Mouse (Mus musculus): ENCODE measurements around the gene Smco1.
"Not testable (repeated sequence)": the region's sequence is repeated elsewhere in the genome, so short reads cannot be mapped to it uniquely, and the experiment has no call there.

Gene Smco1

DNA sequence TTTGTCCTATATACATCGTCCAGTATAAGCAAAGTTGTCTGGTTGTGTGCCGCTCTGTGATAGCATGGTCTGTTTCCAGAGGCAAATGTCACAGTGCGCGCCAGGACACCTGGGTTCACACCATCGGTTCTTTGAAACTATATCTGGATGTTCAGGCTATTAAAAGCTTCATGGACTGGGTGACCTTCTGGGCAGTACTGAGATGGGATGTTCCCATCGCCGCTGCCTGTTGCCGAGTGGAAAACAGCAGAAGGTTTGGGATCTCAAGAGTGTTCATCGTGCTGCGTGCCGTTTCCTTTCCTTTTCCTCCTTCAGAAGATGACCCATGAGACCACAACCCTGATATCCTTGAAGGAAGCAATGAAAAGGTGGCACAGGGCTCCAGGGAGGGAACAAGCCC is at the start of gene Smco1:
Smco1 (plus strand) TSS at position 178 of the 400 bp plus-strand sequence.
- DNase-seq (ENCODE audit: low read depth): no peak

DNA sequence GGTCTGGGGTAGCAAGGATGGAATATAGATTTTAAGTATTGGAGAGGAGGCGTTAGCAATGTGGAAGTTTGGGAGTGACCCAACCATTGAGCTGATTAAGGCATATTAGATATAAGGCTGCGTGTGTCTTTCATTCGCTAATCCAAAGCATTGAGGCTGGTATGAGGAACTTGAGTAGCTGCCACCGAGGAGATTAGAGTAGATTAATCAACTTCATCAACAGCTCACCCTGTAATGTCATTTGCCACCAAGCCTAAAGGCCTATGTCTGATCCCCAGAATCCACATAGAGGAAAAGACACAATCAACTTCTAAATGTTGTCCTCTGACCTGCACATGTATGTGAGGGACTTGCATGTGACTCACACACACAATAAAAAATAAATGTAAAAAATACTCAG is 49.5 kb upstream of the Smco1 start:
- no peak for DNase-seq (ENCODE audit: low read depth)

DNA sequence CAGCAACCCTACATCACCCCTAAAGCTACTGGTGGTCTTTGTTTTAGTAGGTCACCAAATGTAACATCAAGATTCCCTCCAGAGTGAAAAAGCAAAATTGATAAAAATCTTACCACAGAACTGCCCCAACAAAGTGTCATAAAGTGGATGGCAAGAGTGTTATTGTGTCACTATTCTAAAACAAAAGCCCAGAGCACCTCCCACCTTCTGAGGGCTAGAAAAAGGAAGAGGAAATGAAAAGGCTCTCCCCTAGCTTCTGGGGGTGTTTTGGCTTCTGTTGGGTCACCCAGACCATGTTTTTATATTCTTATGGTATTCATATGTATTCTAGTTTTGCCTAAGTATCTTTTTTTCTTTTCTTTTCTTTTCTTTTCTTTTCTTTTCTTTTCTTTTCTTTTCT is 48.9 kb upstream of the Smco1 start:
- peak; percentile 64 for DNase-seq (ENCODE audit: low read depth)

DNA sequence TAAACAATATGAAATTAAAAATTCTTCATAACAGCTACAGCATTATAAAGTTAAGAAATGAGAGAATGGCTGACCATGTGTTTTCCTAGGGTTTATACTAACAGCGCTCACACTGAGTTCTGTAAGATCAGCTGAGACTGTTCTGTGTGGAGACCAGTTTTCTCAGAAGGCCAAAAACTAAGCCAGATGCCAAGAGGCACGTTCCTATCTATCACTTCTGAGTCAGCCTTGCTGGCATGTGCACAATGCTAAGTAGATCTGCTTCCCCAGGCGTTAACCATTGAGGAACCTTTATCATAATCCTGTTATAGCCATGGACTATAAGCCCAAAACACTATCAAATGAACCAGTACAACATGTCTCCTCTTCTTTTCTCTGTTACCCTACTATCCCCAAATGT is 39.2 kb upstream of the Smco1 start:
- DNase-seq (ENCODE audit: low read depth): not testable (repeated sequence)

DNA sequence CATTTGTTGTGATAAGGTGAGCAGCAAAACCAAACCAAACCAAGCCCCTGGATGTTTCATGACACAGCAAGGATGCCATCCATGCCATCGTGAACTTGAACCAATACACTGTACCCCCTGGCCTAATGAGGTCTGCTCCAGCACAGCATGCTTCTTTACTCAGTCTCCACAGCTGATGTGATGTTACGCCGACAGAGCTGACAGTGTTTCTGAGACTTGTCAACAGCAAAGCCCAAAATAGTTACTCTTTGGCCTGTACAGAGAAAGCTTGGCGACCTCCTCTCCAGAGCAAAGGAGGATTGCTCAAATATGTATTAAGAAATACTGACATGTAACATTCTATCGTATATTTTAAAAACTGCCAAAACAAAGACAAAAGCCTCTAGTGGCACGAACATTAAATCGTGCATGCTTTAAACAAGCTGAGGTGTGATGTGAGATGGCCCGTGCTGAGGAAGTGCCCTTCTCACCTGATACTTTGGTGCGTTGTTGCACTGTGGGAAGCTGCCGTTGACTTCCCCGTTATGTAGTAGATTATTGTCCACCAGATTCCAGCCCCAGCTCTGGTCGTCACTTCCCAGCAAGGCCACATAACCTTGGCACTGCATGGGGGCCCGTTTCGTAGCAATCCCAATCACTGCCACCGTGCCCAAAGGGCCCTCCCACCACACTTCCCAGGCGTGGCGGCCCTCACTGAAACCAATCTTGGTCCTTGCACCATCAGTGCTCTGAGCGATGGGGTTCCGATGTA is 33.2 kb upstream of the Smco1 start:
- no peak for DNase-seq (ENCODE audit: low read depth)

DNA sequence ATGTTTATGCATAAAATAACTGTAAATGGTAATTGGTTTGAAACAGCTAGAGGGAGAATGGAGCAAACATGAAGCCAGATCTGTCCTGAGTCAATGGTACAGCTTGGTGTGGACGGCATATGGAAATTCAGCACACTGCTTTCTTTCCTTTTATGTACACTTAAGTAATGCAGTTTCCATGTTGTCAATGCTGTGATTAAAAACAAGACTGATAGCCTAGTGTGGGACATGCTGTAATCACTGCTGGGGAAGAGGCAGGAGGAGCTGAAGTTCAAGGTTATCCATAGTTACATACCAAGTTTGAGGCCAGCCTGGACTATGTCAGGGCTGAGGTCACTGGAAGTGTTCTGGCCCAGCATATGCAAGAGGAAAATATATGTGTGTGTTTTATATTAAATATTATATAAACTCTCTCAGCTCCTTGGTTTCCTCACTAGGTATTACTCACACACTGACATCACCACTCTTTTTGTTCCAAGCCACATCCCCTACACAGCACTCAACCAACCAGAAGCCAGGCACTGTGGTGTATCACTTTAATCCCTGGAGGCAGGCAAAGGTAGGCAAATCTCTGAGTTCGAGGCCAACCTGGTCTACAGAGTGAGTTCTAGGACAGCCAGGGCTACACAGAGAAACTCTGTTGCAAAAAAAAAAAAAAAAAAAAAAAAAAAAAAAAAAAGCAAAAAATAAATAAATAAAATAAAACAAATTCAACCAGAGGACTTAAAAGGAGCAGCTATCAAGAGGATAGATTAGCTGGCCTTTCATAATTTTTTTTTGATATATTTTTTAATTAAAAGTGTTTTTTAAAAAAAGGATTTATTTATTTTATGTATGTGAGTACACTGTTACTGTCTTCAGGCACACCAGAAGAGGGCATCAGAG is 31.6 kb upstream of the Smco1 start:
- DNase-seq (ENCODE audit: low read depth): peak; percentile 68

DNA sequence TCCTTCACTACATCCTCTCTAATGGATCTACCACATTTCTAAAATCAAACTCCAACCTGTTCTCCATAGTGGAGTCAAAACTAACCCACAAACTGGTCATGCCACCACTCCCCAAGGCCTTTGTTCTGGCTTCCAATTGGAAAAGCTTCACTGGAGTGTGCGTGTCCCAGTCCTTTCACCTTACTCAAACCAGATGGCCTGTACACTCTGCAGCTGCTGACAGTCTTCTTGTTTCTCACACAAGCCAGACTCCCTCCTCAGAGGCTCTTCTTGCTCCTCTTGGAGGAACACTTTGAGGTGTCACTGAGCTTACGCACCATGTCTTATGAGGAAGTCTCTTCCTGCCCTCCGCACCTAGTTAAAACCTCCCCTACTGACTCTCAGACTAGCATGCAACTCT is 27.4 kb upstream of the Smco1 start:
- DNase-seq (ENCODE audit: low read depth): no peak

DNA sequence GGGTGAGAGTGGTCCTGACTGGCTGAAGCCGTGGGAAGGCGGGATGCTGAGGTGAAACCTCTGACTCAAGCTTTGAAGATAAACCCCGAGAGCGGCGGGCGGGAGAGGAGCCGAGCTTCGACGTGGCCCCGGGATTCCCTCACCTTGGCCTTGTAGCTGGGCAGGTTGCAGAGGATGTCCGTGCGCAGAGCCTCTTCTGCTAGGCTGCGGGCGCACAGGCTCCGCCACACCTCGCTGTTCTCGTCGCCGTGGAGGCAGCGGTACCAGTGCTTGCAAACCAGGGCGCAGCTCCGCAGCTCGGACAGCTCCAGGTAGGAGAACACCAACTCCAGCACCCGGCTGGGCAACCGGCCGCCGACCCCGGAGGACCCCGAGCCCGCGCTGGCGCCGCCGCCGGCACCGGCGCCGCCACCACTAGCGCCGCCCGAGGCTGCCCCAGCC is 24.9 kb upstream of the Smco1 start:
- DNase-seq (ENCODE audit: low read depth): peak; percentile 57

DNA sequence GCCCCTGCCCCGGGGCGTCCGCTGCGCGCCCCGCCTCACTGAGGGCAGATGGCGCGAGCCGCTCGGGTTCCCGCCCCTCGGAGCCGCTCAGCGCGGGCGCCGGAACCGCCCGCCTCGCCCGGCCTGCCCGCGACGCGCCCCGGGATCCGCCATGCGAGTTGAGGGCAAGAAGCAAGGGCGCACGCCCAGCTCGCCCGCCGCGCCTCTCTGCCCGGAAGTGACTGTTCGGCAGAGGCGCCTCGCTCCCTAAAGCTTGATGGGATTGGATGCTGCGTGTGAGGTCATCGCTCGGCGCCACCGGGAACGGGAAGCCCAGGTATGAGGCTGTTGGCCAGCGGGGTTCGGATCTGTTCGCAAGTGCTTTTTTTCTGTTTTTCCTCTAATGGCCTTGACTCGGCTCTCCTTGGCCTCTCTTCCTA is 24.3 kb upstream of the Smco1 start, which contains the start of the genes Fbxo45 and Wdr53:
Fbxo45 (minus strand) TSS at position 207 of the 419 bp plus-strand sequence.
Wdr53 (plus strand) TSS at position 276 of the 419 bp plus-strand sequence.
- peak; percentile 97 for DNase-seq (ENCODE audit: low read depth)

DNA sequence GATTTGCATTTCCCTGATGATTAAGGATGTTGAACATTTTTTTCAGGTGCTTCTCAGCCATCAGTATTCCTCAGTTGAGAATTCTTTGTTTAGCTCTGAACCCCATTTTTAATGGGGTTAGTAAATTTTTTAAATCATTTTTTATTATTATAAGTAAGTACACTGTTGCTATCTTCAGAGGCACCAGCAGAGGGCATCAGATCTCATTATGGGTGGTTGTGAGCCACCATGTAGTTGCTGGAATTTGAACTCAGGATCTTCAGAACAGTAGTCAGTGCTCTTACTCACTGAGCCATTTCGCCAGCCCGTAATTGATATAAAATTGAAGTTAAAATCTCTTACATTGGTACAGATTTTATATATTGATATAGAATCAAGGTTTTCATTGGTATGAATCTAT is 7.0 kb upstream of the Smco1 start:
- peak; percentile 60 for DNase-seq (ENCODE audit: low read depth)

DNA sequence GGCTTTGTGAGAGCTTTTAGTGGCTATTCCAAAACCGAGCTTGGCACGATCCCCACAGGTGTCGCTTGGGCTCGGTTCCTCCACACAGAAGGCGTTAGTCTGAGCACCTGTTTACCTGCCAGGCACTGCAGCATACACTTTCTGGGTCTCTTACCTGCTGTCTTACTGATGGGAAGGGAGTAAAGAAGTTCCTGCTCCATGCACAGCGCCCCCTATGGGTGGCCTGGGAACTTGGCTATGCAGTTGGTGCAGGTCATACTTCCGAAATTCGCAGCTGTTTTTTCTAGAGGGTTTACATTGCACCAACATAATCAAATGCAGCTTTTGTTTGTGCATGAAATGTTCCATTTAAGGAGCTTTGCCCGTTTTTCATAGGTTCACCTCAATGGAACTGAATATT is 2.1 kb downstream of the Smco1 start:
- DNase-seq (ENCODE audit: low read depth): no peak

DNA sequence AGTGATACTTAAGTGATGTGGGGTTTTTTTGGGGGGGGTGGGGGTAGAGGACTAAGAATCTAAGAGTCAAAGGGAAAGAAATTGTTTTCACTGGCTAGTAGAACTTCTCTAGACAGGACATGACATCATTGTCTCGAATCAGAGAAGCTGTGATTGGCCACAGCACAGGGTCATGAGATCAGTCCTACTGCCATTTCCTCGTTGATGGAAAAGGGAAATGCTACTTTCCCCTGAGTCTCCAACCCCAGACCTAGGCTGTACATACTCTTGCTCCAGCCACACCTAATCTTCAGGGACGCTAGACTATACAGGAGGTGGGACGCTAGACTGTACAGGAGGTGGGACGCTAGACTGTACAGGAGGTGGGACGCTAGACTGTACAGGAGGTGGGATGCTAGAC is 3.8 kb downstream of the Smco1 start:
- DNase-seq (ENCODE audit: low read depth): no peak

DNA sequence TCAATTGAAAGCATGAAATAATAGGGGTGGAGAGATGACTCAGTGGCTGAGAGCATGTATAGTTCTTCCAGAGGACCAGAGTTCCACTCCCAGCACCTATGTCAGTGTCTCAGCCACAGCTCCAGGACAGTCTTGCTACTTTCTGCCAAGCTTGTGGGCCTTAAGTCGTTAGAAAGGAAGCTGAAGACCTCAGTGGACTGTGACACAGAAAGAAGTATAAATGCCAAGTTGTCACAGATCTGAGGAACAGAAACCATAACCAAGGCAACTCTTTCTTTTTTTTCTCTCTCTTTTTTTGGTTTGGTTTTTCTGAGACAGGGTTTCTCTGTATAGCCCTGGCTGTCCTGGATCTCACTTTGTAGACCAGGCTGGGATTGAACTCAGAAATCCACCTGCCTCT is 4.6 kb downstream of the Smco1 start:
- DNase-seq (ENCODE audit: low read depth): no peak

DNA sequence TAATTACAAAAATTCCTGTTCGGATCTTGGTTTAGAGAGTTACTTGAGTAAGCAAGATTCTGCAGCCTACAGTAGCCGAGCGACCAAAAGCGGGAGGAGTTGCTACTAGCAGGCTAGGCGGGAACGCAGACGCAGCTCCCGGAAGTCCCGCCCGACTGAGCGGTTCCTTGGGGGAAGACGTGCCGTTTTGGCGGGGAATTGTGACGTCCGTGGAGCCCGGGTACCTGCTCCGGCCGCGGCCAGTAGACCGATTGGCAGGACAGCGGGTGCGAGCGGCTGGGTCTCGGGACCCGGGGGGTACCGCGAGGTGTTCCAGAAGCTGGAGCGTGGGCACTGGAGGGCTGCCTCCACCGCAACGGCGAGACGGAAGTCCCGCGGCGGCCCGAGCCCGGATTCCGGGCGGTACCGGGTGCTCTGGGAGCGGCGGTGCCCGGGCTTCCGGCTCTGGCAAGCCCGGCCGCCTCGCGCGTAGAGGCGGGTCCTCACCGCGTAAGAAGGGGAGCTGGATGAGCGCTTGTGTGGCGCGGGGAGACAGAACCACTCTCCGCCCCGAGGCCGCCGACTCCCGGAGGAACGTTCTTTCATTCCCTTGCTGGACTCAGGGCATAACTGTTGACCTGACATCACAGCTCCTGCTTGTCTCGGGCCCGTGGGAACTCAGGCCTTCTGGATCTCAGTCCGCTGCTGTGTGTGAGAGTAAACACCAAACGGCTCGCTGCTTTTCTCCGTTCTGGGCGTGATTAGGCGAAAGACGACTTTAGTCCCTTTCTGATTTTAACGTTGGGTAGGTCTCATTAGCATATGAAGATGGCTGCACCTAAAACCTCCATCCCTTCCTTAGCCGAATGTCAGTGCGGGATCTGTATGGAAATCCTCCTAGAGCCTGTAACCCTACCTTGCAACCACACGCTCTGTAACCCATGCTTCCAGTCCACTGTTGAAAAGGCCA is 6.3 kb downstream of the Smco1 start, which contains the start of gene Rnf168:
Rnf168 (plus strand) TSS at position 152 of the 949 bp plus-strand sequence.
- peak; percentile 92 for DNase-seq (ENCODE audit: low read depth)

DNA sequence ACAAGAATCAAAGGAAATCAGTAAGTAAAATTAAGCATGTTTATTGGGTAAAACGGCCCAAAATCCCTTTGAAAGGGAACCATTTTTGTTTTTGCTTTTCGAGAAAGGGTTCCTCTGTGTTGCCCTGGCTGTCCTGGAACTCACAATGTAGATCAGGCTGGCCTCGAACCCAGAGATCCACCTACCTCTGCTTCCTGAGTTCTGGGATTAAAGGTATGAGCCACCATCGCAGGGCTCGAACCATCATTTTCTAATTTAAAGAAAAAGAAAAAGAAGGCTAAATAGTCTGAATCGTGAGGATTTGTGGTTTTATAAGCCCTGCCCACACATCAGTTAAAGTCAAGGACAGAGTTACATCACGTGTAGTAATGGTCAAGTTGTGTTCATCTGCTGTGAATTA is 7.1 kb downstream of the Smco1 start:
- peak; percentile 65 for DNase-seq (ENCODE audit: low read depth)

DNA sequence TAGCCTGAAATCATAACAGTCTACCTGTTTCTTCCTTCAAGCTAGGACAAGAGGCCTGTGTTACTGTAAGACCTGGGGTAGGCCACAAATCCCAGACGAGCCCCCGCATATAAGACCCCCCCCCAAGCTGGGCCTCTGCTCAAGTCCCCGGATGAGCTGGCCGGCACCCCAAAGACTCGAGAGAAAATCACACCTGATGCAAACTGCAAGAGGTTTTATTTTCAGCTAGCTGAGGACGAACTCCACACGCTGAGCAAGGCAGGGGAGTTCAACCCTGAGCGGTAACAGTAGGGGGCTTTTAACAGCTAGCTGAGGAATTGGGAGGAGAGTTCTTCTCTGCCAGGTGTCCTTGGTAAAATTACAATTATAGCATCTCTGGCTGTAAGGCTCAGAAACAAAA is 8.9 kb downstream of the Smco1 start:
- no peak for DNase-seq (ENCODE audit: low read depth)

DNA sequence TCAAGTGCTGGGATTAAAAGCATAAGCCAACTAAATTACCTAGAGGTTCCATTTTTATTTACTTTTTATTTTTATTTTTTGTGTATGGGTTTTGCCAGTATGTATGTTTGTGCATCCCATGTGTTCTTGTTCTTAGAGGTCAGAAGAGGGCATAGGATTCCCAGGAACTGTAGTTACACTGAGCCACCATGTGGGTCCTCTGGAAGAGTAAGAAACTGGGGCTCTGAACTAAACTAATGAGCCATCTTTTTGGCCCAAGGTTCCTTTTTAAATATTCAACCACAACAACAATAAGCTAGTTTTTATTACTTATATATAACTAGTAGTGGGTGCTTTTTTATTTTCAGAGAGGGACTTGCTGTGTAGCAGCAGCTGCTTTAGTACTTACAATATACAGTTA is 11.3 kb downstream of the Smco1 start:
- DNase-seq (ENCODE audit: low read depth): no peak

DNA sequence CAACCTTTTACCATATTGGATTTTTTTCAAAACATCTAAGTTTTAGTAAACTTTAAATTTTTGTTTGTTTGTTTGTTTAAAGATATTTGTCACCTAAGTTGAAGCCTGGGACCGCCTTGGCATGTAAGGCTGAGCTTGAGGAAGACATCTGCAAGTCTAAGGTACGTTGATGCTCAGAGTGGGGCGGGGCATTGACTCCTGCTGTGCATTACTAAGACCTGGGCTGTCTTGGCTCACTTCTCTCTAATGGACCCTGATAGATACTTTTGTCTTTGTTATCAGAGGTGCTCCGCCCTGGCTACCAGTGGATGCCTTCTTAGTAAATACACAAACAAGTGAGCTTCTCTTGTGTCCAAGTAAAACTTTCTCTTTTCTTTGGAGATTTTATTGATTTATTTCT is 20.6 kb downstream of the Smco1 start:
- DNase-seq (ENCODE audit: low read depth): no peak

DNA sequence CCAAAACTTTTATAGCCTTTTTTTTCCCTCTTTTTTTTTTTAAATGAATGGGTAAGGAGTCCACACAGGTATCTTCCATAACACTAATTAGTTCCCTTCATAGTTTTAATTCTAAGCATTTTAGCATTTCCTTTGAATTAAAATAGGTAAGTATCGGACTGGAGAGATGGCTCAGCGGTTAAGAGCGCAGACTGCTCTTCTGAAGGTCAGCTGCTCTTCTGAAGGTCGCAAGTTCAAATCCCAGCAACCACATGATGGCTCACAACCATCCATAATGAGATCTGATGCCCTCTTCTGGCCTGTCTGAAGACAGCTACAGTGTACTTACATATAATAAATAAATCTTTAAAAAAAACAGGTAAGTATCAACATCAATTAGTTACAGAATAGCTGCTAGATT is 28.3 kb downstream of the Smco1 start:
- not testable (repeated sequence) for DNase-seq (ENCODE audit: low read depth)

DNA sequence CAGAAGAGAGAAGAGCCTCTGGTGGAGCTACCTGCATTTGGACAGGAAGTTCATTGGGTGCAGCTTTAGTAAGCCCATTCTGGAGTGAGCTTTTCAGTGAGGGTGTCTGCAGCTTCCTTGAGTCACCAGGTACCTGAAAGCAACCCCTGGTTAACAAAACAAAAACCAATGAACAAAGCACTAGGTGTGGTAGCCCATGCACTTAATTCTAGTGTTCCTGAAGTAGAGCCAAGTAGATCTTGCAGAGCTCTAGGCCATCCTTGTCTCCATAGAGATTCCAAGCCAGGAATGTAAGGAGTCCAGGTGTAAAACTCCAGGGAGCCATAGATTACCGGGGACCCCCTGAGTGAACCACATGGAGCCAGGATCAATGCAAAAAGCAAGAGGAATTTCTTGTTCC is 31.8 kb downstream of the Smco1 start:
- no peak for DNase-seq (ENCODE audit: low read depth)

DNA sequence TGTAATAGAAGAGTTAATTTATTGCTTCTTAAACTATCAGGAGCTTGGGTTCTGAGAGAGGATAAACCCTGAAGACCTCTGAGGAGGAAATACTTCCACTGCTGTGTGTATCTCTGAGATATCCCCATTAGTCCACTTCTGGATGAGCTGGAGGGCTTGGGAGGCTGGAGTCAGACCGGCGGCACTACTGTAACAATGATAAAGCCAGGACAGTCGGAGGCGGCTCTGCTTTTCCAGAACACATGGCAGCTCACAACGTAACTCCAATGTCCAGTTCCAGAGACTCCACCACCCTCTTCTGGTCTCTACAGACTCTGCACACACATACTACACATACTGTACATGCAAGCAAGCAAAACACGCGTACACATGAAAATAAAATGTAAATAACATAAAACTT is 32.6 kb downstream of the Smco1 start:
- no peak for DNase-seq (ENCODE audit: low read depth)

DNA sequence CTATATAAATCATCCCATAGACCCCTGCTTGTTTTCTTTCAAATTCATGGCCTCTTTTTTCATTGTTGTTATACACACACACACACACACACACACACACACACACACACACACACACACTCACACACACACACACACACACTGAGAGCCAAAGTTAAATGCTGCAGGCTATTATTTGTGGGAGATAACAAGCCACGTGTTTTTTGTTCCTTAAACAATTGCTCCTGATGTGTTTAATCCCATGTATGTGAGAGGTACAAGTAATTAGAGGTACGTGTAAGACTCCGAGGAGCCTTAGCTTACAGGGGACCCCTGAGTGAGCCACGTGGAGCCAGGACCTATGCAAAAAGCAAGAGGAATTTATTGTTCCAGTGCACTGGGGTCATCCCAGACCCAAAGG is 40.7 kb downstream of the Smco1 start:
- DNase-seq (ENCODE audit: low read depth): no peak
